ENCODE assay signal across 8 mouse cellular contexts in the genomic region with DNA sequence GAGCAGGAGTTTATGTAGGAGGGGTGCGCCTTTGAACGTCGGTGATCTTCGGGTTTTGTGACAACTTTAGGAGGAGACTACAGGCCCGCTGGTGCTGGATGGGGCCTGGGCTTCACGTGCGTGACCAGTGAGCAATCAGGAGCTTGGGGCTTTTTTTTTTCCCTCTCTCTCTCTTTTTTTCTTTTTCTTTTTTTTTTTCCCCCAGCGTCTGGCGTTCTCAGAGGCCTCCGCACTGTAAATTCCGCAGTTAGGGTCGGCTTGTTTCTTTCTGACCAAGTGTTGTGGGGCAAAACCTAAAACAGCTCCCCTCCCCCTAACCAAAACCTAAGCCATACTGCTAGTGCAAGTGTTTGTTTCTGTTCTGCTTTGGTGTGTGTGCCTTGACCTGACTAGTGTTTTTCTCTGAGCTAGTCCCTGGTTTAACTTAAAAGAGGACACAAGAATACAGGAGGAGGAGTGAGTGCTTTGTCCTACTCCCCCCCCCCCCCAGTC. TPM values are rescaled to one million over a fixed set of nuclear protein-coding genes. Genes with fewer than 3 reads are reported as not detected.
DNase-seq lines count a peak whose midpoint lies in the region; ATAC-seq and TF ChIP-seq lines count a peak whose summit lies in the region.

No protein-coding gene starts in this region.

- no peak for TF ChIP-seq EP300 in ES-Bruce4 (IDR thresholded peaks at IDR 0.05; ENCODE audit: insufficient read depth, low read depth, low read length)

- peak overlapping the region; percentile 55 for H3K4me2 ChIP-seq in heart, embryonic 15.5 days
- H3K4me2 ChIP-seq in forebrain, embryonic 13.5 days = peak overlapping the region; percentile 62
- H3K4me2 ChIP-seq in liver, embryonic 16.5 days (ENCODE audit: low read depth, low read length) = peak overlapping the region; percentile 71

- no peak for TF ChIP-seq CTCF in ES-Bruce4 (IDR thresholded peaks at IDR 0.05; ENCODE audit: low read depth, low read length)

- peak overlapping the region; percentile 80 for H3K9ac ChIP-seq in heart, embryonic 15.5 days
- H3K9ac ChIP-seq in ES-Bruce4 (ENCODE audit: low read depth, poor library complexity, severe bottlenecking) = peak overlapping the region; percentile 97
- H3K9ac ChIP-seq in forebrain, embryonic 13.5 days = peak overlapping the region; percentile 83
- peak overlapping the region; percentile 68 for H3K9ac ChIP-seq in liver, embryonic 16.5 days (ENCODE audit: low read depth, low read length)

- no peak for ATAC-seq in heart, embryonic 15.5 days (replicated peaks; ENCODE audit: insufficient number of reproducible peaks, insufficient read depth, low FRiP score, low read depth)
- no peak for ATAC-seq in forebrain, embryonic 13.5 days
- no peak for ATAC-seq in liver, embryonic 16.5 days (ENCODE audit: low read depth)

- 8% methylated on average over 12 of the region's 12 CpGs for WGBS in heart, embryonic 15.5 days
- WGBS in forebrain, embryonic 13.5 days = 15% methylated on average over 12 of the region's 12 CpGs
- WGBS in liver, embryonic 16.5 days (ENCODE audit: insufficient replicate concordance) = 12% methylated on average over 12 of the region's 12 CpGs

- DNase-seq in heart, postnatal 25 days (ENCODE audit: low spot score) = no peak
- DNase-seq in adrenal gland, adult 18-20 months (ENCODE audit: low spot score in 2 of 2) = no peak
- no peak for DNase-seq in left cerebral cortex, postnatal 4 days
- DNase-seq in cerebellum, adult 9-11 months = no peak

- H3K36me3 ChIP-seq in heart, embryonic 15.5 days = no peaks in the 10 kb centered on the region
- no peaks in the 10 kb centered on the region for H3K36me3 ChIP-seq in ES-Bruce4 (ENCODE audit: control insufficient read depth, insufficient read depth, low read length, poor library complexity, severe bottlenecking)
- no peaks in the 10 kb centered on the region for H3K36me3 ChIP-seq in forebrain, embryonic 13.5 days (ENCODE audit: poor library complexity, severe bottlenecking)
- H3K36me3 ChIP-seq in liver, embryonic 16.5 days (ENCODE audit: control insufficient read depth, insufficient read depth) = no peaks in the 10 kb centered on the region

- peak overlapping the region; percentile 97 for H3K27ac ChIP-seq in heart, embryonic 15.5 days
- H3K27ac ChIP-seq in ES-Bruce4 (ENCODE audit: insufficient read depth, low read length) = no peak overlapping the region
- peak overlapping the region; percentile 95 for H3K27ac ChIP-seq in forebrain, embryonic 13.5 days
- peak overlapping the region; percentile 24 for H3K27ac ChIP-seq in liver, embryonic 16.5 days (ENCODE audit: low read length)

- intact Hi-C loops in heart, postnatal 25 days (cut with DNase I) = loop anchor here (2.0 to 5.0 kb wide), 4 partner anchors 35 to 200 kb away; no protein-coding TSS in a partner anchor
- intact Hi-C loops in left cerebral cortex, postnatal 4 days (cut with DNase I) = loop anchor here (5.0 kb wide), 1 partner anchor 125 kb away; no protein-coding TSS in a partner anchor

- H3K27me3 ChIP-seq in heart, embryonic 15.5 days = no peaks in the 10 kb centered on the region
- no peaks in the 10 kb centered on the region for H3K27me3 ChIP-seq in ES-Bruce4 (ENCODE audit: control insufficient read depth, insufficient read depth, low read length, poor library complexity, severe bottlenecking)
- no peaks in the 10 kb centered on the region for H3K27me3 ChIP-seq in forebrain, embryonic 13.5 days
- no peaks in the 10 kb centered on the region for H3K27me3 ChIP-seq in liver, embryonic 16.5 days (ENCODE audit: control insufficient read depth, insufficient read depth, low read depth, low read length)

- no peaks in the 10 kb centered on the region for H3K9me3 ChIP-seq in heart, embryonic 15.5 days (replicated peaks)
- no peaks in the 10 kb centered on the region for H3K9me3 ChIP-seq in ES-Bruce4 (replicated peaks; ENCODE audit: control insufficient read depth, insufficient read depth, low read length, poor library complexity, severe bottlenecking)
- no peaks in the 10 kb centered on the region for H3K9me3 ChIP-seq in forebrain, embryonic 13.5 days (replicated peaks)
- no peaks in the 10 kb centered on the region for H3K9me3 ChIP-seq in liver, embryonic 16.5 days (replicated peaks; ENCODE audit: control insufficient read depth, low read length)

- H3K4me3 ChIP-seq in heart, embryonic 15.5 days = peak overlapping the region; percentile 71
- H3K4me3 ChIP-seq in ES-Bruce4 (ENCODE audit: low read depth, low read length) = peak overlapping the region; percentile 89
- peak overlapping the region; percentile 61 for H3K4me3 ChIP-seq in forebrain, embryonic 13.5 days
- peak overlapping the region; percentile 70 for H3K4me3 ChIP-seq in liver, embryonic 16.5 days (ENCODE audit: low read depth, low read length)

- no peak for TF ChIP-seq POLR2A in ES-Bruce4 (IDR thresholded peaks at IDR 0.05; ENCODE audit: insufficient read depth, low read length)

- H3K4me1 ChIP-seq in heart, embryonic 15.5 days (replicated peaks) = peaks cover 30% of the 10 kb centered on the region
- H3K4me1 ChIP-seq in ES-Bruce4 (ENCODE audit: control insufficient read depth, insufficient read depth, low read length) = no peaks in the 10 kb centered on the region
- H3K4me1 ChIP-seq in forebrain, embryonic 13.5 days = peaks cover 9% of the 10 kb centered on the region
- peaks cover 8% of the 10 kb centered on the region for H3K4me1 ChIP-seq in liver, embryonic 16.5 days (ENCODE audit: control insufficient read depth, low read depth, low read length)

RNA-seq across cellular contexts. Expression of a gene that starts 1.2 kb away (rescaled TPM):
- 53.3 and 63.4 TPM in 2 replicates for polyA plus RNA-seq in heart, embryonic 15.5 days (2015; fragmentation: Nextera tagmentation; extraction: Ambion mirVana)
- total RNA-seq in heart, postnatal 25 days (2021) = 10 to 100 TPM; 30.7 to 34.4 TPM
- 67.4 and 70.4 TPM in 2 replicates for polyA plus RNA-seq in ES-Bruce4 (2011; ENCODE audit: insufficient read depth, insufficient read length, low read depth, missing spikeins)
- 55.6 and 62.1 TPM in 2 replicates for polyA plus RNA-seq in forebrain, embryonic 13.5 days (2015; fragmentation: Nextera tagmentation; extraction: Ambion mirVana)
- 14.5 and 15.3 TPM in 2 replicates for polyA plus RNA-seq in liver, embryonic 16.5 days (2015; fragmentation: Nextera tagmentation; extraction: Ambion mirVana)
- 10 to 100 TPM; 65.5 to 77.7 TPM for total RNA-seq in adrenal gland, adult 18-20 months (2021)
- 10 to 100 TPM; 69.3 to 70.9 TPM for total RNA-seq in left cerebral cortex, postnatal 4 days (2021)
